Mouse (Mus musculus) lung, adult 10 weeks (tissue): ENCODE results near the gene Olfr1228. TPM values are rescaled to one million over a fixed set of nuclear protein-coding genes. Genes with fewer than 3 reads are reported as not detected.

Experiments
- polyA plus RNA-seq: library from polyadenylated mRNA; stranded (reverse); fragments of 350-450 nt; fragmentation: Illumina TruSeq; extraction: RNeasy Lipid Tissue Mini Kit (QIAGEN cat#74804); gene quantifications from one replicate; pipeline ENCODE4 v1.2.3, GENCODE M21; 2014; ENCODE audit warnings: low read depth, low replicate concordance; ENCODE audit not compliant: insufficient read depth

Gene Olfr1228
- not detected for polyA plus RNA-seq

GRCm38 (mm10) chr2:89253962-89254361, at the start of gene Olfr1228:
Gene Olfr1228, minus strand, starts transcription at chr2:89254062.

GRCm38 (mm10) chr2:89297168-89297567, 43.3 kb upstream of the Olfr1228 start, which contains the start of gene Olfr1230:
Gene Olfr1230, minus strand, starts transcription at chr2:89297268.

GRCm38 (mm10) chr2:89287914-89288313, 34.1 kb upstream of the Olfr1228 start, which contains the start of gene Olfr1229:
Gene Olfr1229, minus strand, starts transcription at chr2:89288014.

GRCm38 (mm10) chr2:89199948-89200347, 53.9 kb downstream of the Olfr1228 start, which contains the start of gene Olfr1226:
Gene Olfr1226, minus strand, starts transcription at chr2:89200048.

Other genes starting within 250 kb of the Olfr1228 start
- gene Olfr1215, start 247.1 kb downstream of the Olfr1228 start, polyA plus RNA-seq = not detected
- not detected for gene Olfr1216, start 235.7 kb downstream of the Olfr1228 start, polyA plus RNA-seq
- not detected for gene Olfr1217, start 222.0 kb downstream of the Olfr1228 start, polyA plus RNA-seq
- gene Olfr1218, start 192.9 kb downstream of the Olfr1228 start, polyA plus RNA-seq = not detected
- gene Olfr1219, start 170.5 kb downstream of the Olfr1228 start, polyA plus RNA-seq = not detected
- gene Olfr1220, start 147.2 kb downstream of the Olfr1228 start, polyA plus RNA-seq = not detected
- gene Olfr1221, start 136.8 kb downstream of the Olfr1228 start, polyA plus RNA-seq = not detected
- gene Olfr1222, start 121.0 kb downstream of the Olfr1228 start, polyA plus RNA-seq = not detected
- not detected for gene Olfr1223, start 102.5 kb downstream of the Olfr1228 start, polyA plus RNA-seq
- gene Olfr1224-ps1, start 90.0 kb downstream of the Olfr1228 start, polyA plus RNA-seq = not detected
- gene Olfr1225, start 79.4 kb downstream of the Olfr1228 start, polyA plus RNA-seq = not detected
- gene Olfr1226, start 54.0 kb downstream of the Olfr1228 start, polyA plus RNA-seq = not detected
- gene Olfr1229, start 34.0 kb upstream of the Olfr1228 start, polyA plus RNA-seq = not detected
- gene Olfr1230, start 43.2 kb upstream of the Olfr1228 start, polyA plus RNA-seq = not detected
- not detected for gene Olfr1231, start 53.0 kb upstream of the Olfr1228 start, polyA plus RNA-seq
- gene Olfr1232, start 75.6 kb upstream of the Olfr1228 start, polyA plus RNA-seq = not detected
- not detected for gene Olfr1233, start 88.3 kb upstream of the Olfr1228 start, polyA plus RNA-seq
- gene Olfr1234, start 110.8 kb upstream of the Olfr1228 start, polyA plus RNA-seq = not detected
- gene Olfr1238, start 155.6 kb upstream of the Olfr1228 start, polyA plus RNA-seq = not detected
- not detected for gene Olfr1239, start 166.3 kb upstream of the Olfr1228 start, polyA plus RNA-seq
- gene Olfr1240, start 188.9 kb upstream of the Olfr1228 start, polyA plus RNA-seq = not detected
- gene Olfr1241, start 233.1 kb upstream of the Olfr1228 start, polyA plus RNA-seq = not detected
- not detected for gene Olfr1242, start 244.3 kb upstream of the Olfr1228 start, polyA plus RNA-seq